Mouse (Mus musculus): ENCODE results near the gene Ankrd28.

DNA sequence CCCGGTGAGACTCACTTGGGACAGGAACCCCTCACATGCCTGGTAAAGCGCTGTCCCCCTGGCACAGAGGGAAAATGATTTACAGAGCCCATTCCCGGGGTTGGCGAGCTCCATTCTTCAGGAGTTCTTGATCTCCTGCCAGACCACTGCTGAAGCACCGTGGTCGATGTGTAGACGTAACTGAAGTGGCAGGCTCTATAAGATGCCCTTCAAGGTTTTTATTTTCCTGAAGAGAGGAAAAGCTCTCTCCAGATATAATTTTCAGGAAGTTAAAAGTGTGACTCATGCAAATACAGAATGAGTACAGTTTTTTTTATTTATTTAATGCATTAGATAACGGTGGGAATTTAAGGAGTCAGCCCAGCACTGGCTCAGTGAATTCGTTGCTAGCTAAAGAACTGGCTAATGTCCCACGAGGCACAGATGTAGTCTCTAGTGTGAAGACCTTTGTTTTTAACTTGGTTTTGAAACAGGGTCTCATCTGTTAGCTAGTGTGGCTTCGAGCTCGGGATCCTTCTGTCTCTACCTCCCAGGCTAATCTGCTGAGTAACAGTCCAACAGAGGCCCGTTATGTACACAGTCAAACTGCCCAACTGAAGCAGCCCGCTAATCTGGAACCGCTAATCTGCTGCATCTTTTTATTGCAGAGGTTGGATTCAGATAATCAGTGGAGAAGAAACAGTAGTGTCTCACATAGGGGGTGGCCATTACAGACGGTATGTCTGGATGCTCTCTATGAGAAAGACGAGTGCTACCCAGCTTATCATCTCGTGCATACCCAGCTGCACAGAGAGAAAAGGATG, 166.2 kb downstream of the Ankrd28 start:
- no peak for TF ChIP-seq CTCF (IDR thresholded peaks at IDR 0.05; ENCODE audit: low read depth)
- TF ChIP-seq EP300 (IDR thresholded peaks at IDR 0.05; ENCODE audit: low read depth) = no peak

Measured in liver, postnatal 0 days (tissue).